Mouse (Mus musculus) intestine, embryonic 14.5 days (tissue): ENCODE data around the gene Tcf7l2. TPM values are rescaled to one million over a fixed set of nuclear protein-coding genes. Genes with fewer than 3 reads are reported as not detected.

Source experiments
- ATAC-seq: fragments of 200-750 bp; cut with Nextera tagmentation; replicated peaks from 2 replicates; pipeline ENCODE4 v1.8.0; 2017; ENCODE audit warnings: low read depth, moderate number of reproducible peaks, moderate TSS enrichment, moderate library complexity; ENCODE audit not compliant: low FRiP score, low TSS enrichment
- DNase-seq: peaks from one replicate; pipeline ENCODE4 v3.0.0-alpha.2; 2018; ENCODE audit warnings: low spot score
- H3K27ac ChIP-seq: fragments of 300-500 bp; sonication (generic); 2 replicates; pipeline ENCODE4 v1.5.1; 2014; ENCODE audit warnings: low read depth, mild to moderate bottlenecking, control low read depth
- H3K27me3 ChIP-seq: fragments of 300-500 bp; sonication (generic); replicated peaks from 2 replicates; pipeline ENCODE4 v1.6.1; 2014; ENCODE audit warnings: low read length, control low read depth; ENCODE audit not compliant: control insufficient read depth, insufficient read depth
- H3K36me3 ChIP-seq: fragments of 300-500 bp; sonication (generic); 2 replicates; pipeline ENCODE4 v1.6.1; 2014; ENCODE audit warnings: low read length, control low read depth; ENCODE audit not compliant: control insufficient read depth, insufficient read depth
- H3K4me1 ChIP-seq: fragments of 300-500 bp; sonication (generic); replicated peaks from 2 replicates; pipeline ENCODE4 v1.6.1; 2014; ENCODE audit warnings: low read length, control low read depth, mixed read lengths; ENCODE audit not compliant: control insufficient read depth, insufficient read depth
- H3K4me2 ChIP-seq: fragments of 300-500 bp; sonication (generic); 2 replicates; pipeline ENCODE4 v1.6.1; 2014; ENCODE audit warnings: low read length
- H3K4me3 ChIP-seq: fragments of 300-500 bp; sonication (generic); 2 replicates; pipeline ENCODE4 v1.5.1; 2014; ENCODE audit warnings: low read depth, low read length, control low read depth, mixed read lengths
- H3K9ac ChIP-seq: fragments of 300-500 bp; sonication (generic); 2 replicates; pipeline ENCODE4 v1.6.1; 2014; ENCODE audit warnings: mild to moderate bottlenecking, low read length
- H3K9me3 ChIP-seq: fragments of 300-500 bp; sonication (generic); 2 replicates; pipeline ENCODE4 v1.6.1; 2016; ENCODE audit warnings: low read length, control low read depth; ENCODE audit not compliant: control insufficient read depth
- WGBS: fragments of 180-500 bp; shearing (Covaris S2); extraction: QIAGEN DNeasy Blood & Tissue Kit; methylation state at CpG from one replicate; pipeline ENCODE4 v1.1.7; 2014; 5-methylcytosine and 5-hydroxymethylcytosine counted together
- polyA plus RNA-seq: library from polyadenylated mRNA; unstranded; fragments of >200 nt; fragmentation: Nextera tagmentation; extraction: Ambion mirVana; gene quantifications from 2 replicates; pipeline ENCODE4 v1.2.1, GENCODE M21; 2014

Tcf7l2 gene
- polyA plus RNA-seq, 1 experiment from 2014 or later = 97.2 TPM

- no peak for DNase-seq
- Histone ChIP-seq H3K27ac (peak overlapping the region; percentile 2; the same call in 1 of the 2 replicates), H3K4me3 (no peak overlapping the region), H3K27me3 (no peaks in the 10 kb centered on the region), H3K9me3 (no peaks in the 10 kb centered on the region), H3K36me3 (peaks cover 5% of the 10 kb centered on the region), H3K4me1 (peaks cover 20% of the 10 kb centered on the region; the same call in 1 of the 2 replicates), H3K4me2 (no peak overlapping the region), H3K9ac (no peak overlapping the region)
- ATAC-seq = no peak
- 70% methylated on average over 10 of the region's 10 CpGs for WGBS
Observed at GRCm38 (mm10) chr19:55825951-55826507, 84.4 kb downstream of the Tcf7l2 start.

- H3K4me1 ChIP-seq = peaks cover 22% of the 10 kb centered on the region; the same call in 1 of the 2 replicates
- DNase-seq (no peak), ATAC-seq (0 out of 2 replicates have a peak, but pooled peaks have one; percentile 22)
- peaks cover 7% of the 10 kb centered on the region; the same call in 1 of the 2 replicates for H3K36me3 ChIP-seq
- no peaks in the 10 kb centered on the region for H3K27me3 ChIP-seq
- 68% methylated on average over 13 of the region's 13 CpGs for WGBS
- no peak overlapping the region for H3K9ac ChIP-seq
- no peaks in the 10 kb centered on the region for H3K9me3 ChIP-seq
- H3K4me2 ChIP-seq = no peak overlapping the region
- no peak overlapping the region for H3K27ac ChIP-seq
- no peak overlapping the region for H3K4me3 ChIP-seq
Observed at GRCm38 (mm10) chr19:55827613-55828259, 86.1 kb downstream of the Tcf7l2 start.

- no peak overlapping the region for H3K9ac ChIP-seq
- H3K27ac ChIP-seq = no peak overlapping the region
- H3K4me2 ChIP-seq = no peak overlapping the region
- no peaks in the 10 kb centered on the region for H3K27me3 ChIP-seq
- no peak overlapping the region for H3K4me3 ChIP-seq
- peaks cover 4% of the 10 kb centered on the region; the same call in 1 of the 2 replicates for H3K9me3 ChIP-seq
- WGBS = 85% methylated on average over 9 of the region's 9 CpGs
- H3K4me1 ChIP-seq = peaks cover 16% of the 10 kb centered on the region; the same call in 1 of the 2 replicates
- DNase-seq (no peak), ATAC-seq (no peak)
- peaks cover 7% of the 10 kb centered on the region; the same call in 1 of the 2 replicates for H3K36me3 ChIP-seq
Observed at GRCm38 (mm10) chr19:55830976-55831559, 89.4 kb downstream of the Tcf7l2 start.

- no peaks in the 10 kb centered on the region for H3K27me3 ChIP-seq
- H3K4me2 ChIP-seq = no peak overlapping the region
- ATAC-seq (no peak), DNase-seq (no peak)
- no peak overlapping the region for H3K27ac ChIP-seq
- H3K9ac ChIP-seq = no peak overlapping the region
- H3K4me3 ChIP-seq = no peak overlapping the region
- peaks cover 4% of the 10 kb centered on the region; the same call in 1 of the 2 replicates for H3K9me3 ChIP-seq
- H3K4me1 ChIP-seq = peaks cover 18% of the 10 kb centered on the region; the same call in 1 of the 2 replicates
- 48% methylated on average over 4 of the region's 4 CpGs for WGBS
- peaks cover 7% of the 10 kb centered on the region; the same call in 1 of the 2 replicates for H3K36me3 ChIP-seq
Observed at GRCm38 (mm10) chr19:55832122-55832521, 90.5 kb downstream of the Tcf7l2 start.

- Histone ChIP-seq H3K27ac (no peak overlapping the region), H3K9me3 (peaks cover 4% of the 10 kb centered on the region; the same call in 1 of the 2 replicates), H3K27me3 (no peaks in the 10 kb centered on the region), H3K9ac (no peak overlapping the region), H3K4me1 (peaks cover 36% of the 10 kb centered on the region), H3K4me2 (no peak overlapping the region), H3K36me3 (peaks cover 7% of the 10 kb centered on the region; the same call in 1 of the 2 replicates), H3K4me3 (no peak overlapping the region)
- DNase-seq (no peak), ATAC-seq (no peak)
- 94% methylated on average over 4 of the region's 4 CpGs for WGBS
Observed at GRCm38 (mm10) chr19:55833807-55834385, 92.3 kb downstream of the Tcf7l2 start.

GRCm38 (mm10) chr19:55836930-55837687, 95.5 kb downstream of the Tcf7l2 start:
- no peak overlapping the region for H3K4me3 ChIP-seq
- no peak overlapping the region for H3K9ac ChIP-seq
- H3K4me1 ChIP-seq = peaks cover 53% of the 10 kb centered on the region
- 74% methylated on average over 5 of the region's 5 CpGs for WGBS
- H3K27ac ChIP-seq = peak overlapping the region; percentile 90
- no peak overlapping the region for H3K4me2 ChIP-seq
- H3K36me3 ChIP-seq = no peaks in the 10 kb centered on the region
- no peak for DNase-seq
- peak; percentile 40 for ATAC-seq
- H3K27me3 ChIP-seq = no peaks in the 10 kb centered on the region
- peaks cover 4% of the 10 kb centered on the region; the same call in 1 of the 2 replicates for H3K9me3 ChIP-seq

GRCm38 (mm10) chr19:55837924-55838323, 96.3 kb downstream of the Tcf7l2 start:
- Histone ChIP-seq H3K4me1 (peaks cover 54% of the 10 kb centered on the region), H3K4me3 (no peak overlapping the region), H3K9me3 (peaks cover 4% of the 10 kb centered on the region; the same call in 1 of the 2 replicates), H3K27ac (peak overlapping the region; percentile 90), H3K27me3 (no peaks in the 10 kb centered on the region), H3K9ac (no peak overlapping the region), H3K4me2 (peak overlapping the region; percentile 35), H3K36me3 (no peaks in the 10 kb centered on the region)
- ATAC-seq = no peak
- DNase-seq = peak; percentile 75
- WGBS = 10% methylated on average over 9 of the region's 9 CpGs
